Mouse (Mus musculus): ENCODE results near the gene Lekr1.

The Lekr1 gene

GRCm38 (mm10) chr3:65847158-65847787 lies 181.2 kb downstream of the Lekr1 start:
- ChIA-PET POLR2A (interaction anchor here in 1 of 4 experiments (0.5 kb wide), 1 partner anchor 178 kb away, joined by 4 read pairs; no protein-coding TSS in a partner anchor), CTCF (no interaction called here)

- ChIA-PET POLR2A (no interaction called here), CTCF (no interaction called here)
Observed at GRCm38 (mm10) chr3:65853746-65854145, 187.7 kb downstream of the Lekr1 start.

- POLR2A ChIA-PET: no interaction called here
- CTCF ChIA-PET: no interaction called here
Observed at GRCm38 (mm10) chr3:65855521-65855920, 189.5 kb downstream of the Lekr1 start.

- CTCF ChIA-PET: interaction anchor here in 1 of 4 experiments (0.6 kb wide), 1 partner anchor 257 kb away, joined by 3 read pairs; no protein-coding TSS in a partner anchor
Observed at GRCm38 (mm10) chr3:65858118-65858517, 192.1 kb downstream of the Lekr1 start.

GRCm38 (mm10) chr3:65858741-65859348 lies 192.8 kb downstream of the Lekr1 start:
- CTCF ChIA-PET: interaction anchor here in 1 of 4 experiments (0.6 kb wide), 1 partner anchor 258 kb away, joined by 3 read pairs; no protein-coding TSS in a partner anchor
- POLR2A ChIA-PET: interaction anchor here in 1 of 4 experiments (0.6 kb wide), 1 partner anchor 686 kb away, joined by 3 read pairs; no protein-coding TSS in a partner anchor

More at GRCm38 (mm10) chr3:65858118-65858517, 192.1 kb downstream of the Lekr1 start:
- POLR2A ChIA-PET: interaction anchor here in 2 of 4 experiments (0.6 kb wide), 2 partner anchors 440 to 685 kb away, joined by 3 read pairs; no protein-coding TSS in a partner anchor

GRCm38 (mm10) chr3:65859750-65860149 lies 193.7 kb downstream of the Lekr1 start:
- POLR2A ChIA-PET: no interaction called here

GRCm38 (mm10) chr3:65860903-65861302 lies 194.9 kb downstream of the Lekr1 start:
- ChIA-PET CTCF (interaction anchor here in 1 of 4 experiments (0.7 kb wide), 1 partner anchor 69 kb away, joined by 3 read pairs; no protein-coding TSS in a partner anchor), POLR2A (interaction anchor here in 2 of 4 experiments (1.1 to 1.5 kb wide), 5 partner anchors 94 to 333 kb away, joined by 3 to 6 read pairs (median 4); partner anchors contain the start of gene Tiparp (in 2 of the 2))

More at GRCm38 (mm10) chr3:65859750-65860149, 193.7 kb downstream of the Lekr1 start:
- CTCF ChIA-PET: no interaction called here

- ChIA-PET CTCF (interaction anchor here in 2 of 4 experiments (0.7 kb wide), 3 partner anchors 68 to 543 kb away, joined by 3 to 4 read pairs (median 3); no protein-coding TSS in a partner anchor), POLR2A (interaction anchor here in 2 of 4 experiments (1.1 to 1.5 kb wide), 5 partner anchors 93 to 333 kb away, joined by 3 to 6 read pairs (median 4); partner anchors contain the start of gene Tiparp (in 2 of the 2))
Observed at GRCm38 (mm10) chr3:65861471-65861881, 195.4 kb downstream of the Lekr1 start.

- CTCF ChIA-PET: interaction anchor here in 1 of 4 experiments (0.6 kb wide), 1 partner anchor 28 kb away, joined by 8 read pairs; no protein-coding TSS in a partner anchor
- POLR2A ChIA-PET: no interaction called here
Observed at GRCm38 (mm10) chr3:65863297-65863696, 197.3 kb downstream of the Lekr1 start.

- CTCF ChIA-PET: interaction anchor here in 3 of 4 experiments (0.6 kb wide), 3 partner anchors 29 to 170 kb away, joined by 4 to 8 read pairs (median 5); no protein-coding TSS in a partner anchor
- POLR2A ChIA-PET: no interaction called here
Observed at GRCm38 (mm10) chr3:65863762-65864377, 197.8 kb downstream of the Lekr1 start.

- ChIA-PET POLR2A (no interaction called here), CTCF (interaction anchor here in 1 of 4 experiments (0.6 kb wide), 1 partner anchor 18 kb away, joined by 4 read pairs; no protein-coding TSS in a partner anchor)
Observed at GRCm38 (mm10) chr3:65868931-65869330, 202.9 kb downstream of the Lekr1 start.

GRCm38 (mm10) chr3:65869724-65870123 lies 203.7 kb downstream of the Lekr1 start:
- CTCF ChIA-PET: no interaction called here
- POLR2A ChIA-PET: no interaction called here

GRCm38 (mm10) chr3:65871188-65871603 lies 205.2 kb downstream of the Lekr1 start:
- ChIA-PET CTCF (no interaction called here), POLR2A (interaction anchor here in 3 of 4 experiments (0.6 to 1.6 kb wide), 6 partner anchors 87 to 479 kb away, joined by 3 to 4 read pairs (median 3); partner anchors contain the start of genes Ccnl1 (in 1 of the 3) and Ssr3 (in 1 of the 3))

GRCm38 (mm10) chr3:65871609-65872272 lies 205.7 kb downstream of the Lekr1 start:
- POLR2A ChIA-PET: interaction anchor here in 3 of 4 experiments (0.6 to 1.6 kb wide), 5 partner anchors 86 to 479 kb away, joined by 3 to 4 read pairs (median 3); partner anchors contain the start of genes Ccnl1 (in 1 of the 3) and Ssr3 (in 1 of the 3)
- CTCF ChIA-PET: no interaction called here

GRCm38 (mm10) chr3:65873093-65873830 lies 207.2 kb downstream of the Lekr1 start:
- CTCF ChIA-PET: no interaction called here
- POLR2A ChIA-PET: no interaction called here

Measured in embryonic stem cell, embryonic (primary cell).